Mouse (Mus musculus) liver, embryonic 13.5 days (tissue): Measurements from ENCODE around the gene Bco2. TPM values are rescaled to one million over a fixed set of nuclear protein-coding genes. Genes with fewer than 3 reads are reported as not detected.
A peak's percentile ranks its signal among the peaks of the same experiment; 100 is the strongest.

Experiments
- ATAC-seq: fragments of 200-750 bp; cut with Nextera tagmentation; 2 replicates; pipeline ENCODE4 v1.8.0; 2017; ENCODE audit warnings: low read depth, mild to moderate bottlenecking, moderate number of reproducible peaks, moderate library complexity
- DNase-seq: peaks from one replicate; pipeline ENCODE4 v3.0.0; 2022
- H3K27ac ChIP-seq: fragments of 300-500 bp; sonication (generic); 2 replicates; pipeline ENCODE4 v1.5.1; 2015; ENCODE audit warnings: moderate library complexity, mild to moderate bottlenecking, inconsistent platforms
- H3K27me3 ChIP-seq: fragments of 300-500 bp; sonication (generic); 2 replicates; pipeline ENCODE4 v1.6.1; 2015; ENCODE audit warnings: mild to moderate bottlenecking, inconsistent platforms
- H3K36me3 ChIP-seq: fragments of 300-500 bp; sonication (generic); 2 replicates; pipeline ENCODE4 v1.6.1; 2015; ENCODE audit warnings: mild to moderate bottlenecking, inconsistent platforms
- H3K4me1 ChIP-seq: fragments of 300-500 bp; sonication (generic); replicated peaks from 2 replicates; pipeline ENCODE4 v1.6.1; 2015; ENCODE audit warnings: inconsistent platforms
- H3K4me2 ChIP-seq: fragments of 300-500 bp; sonication (generic); 2 replicates; pipeline ENCODE4 v1.6.1; 2015; ENCODE audit warnings: inconsistent platforms, mild to moderate bottlenecking, moderate library complexity
- H3K4me3 ChIP-seq: fragments of 300-500 bp; sonication (generic); replicated peaks from 2 replicates; pipeline ENCODE4 v1.5.1; 2015; ENCODE audit warnings: mild to moderate bottlenecking, inconsistent platforms
- H3K9ac ChIP-seq: fragments of 300-500 bp; sonication (generic); 2 replicates; pipeline ENCODE4 v1.6.1; 2015; ENCODE audit warnings: mild to moderate bottlenecking, inconsistent platforms
- H3K9me3 ChIP-seq: fragments of 300-500 bp; sonication (generic); replicated peaks from 2 replicates; pipeline ENCODE4 v1.6.1; 2016; ENCODE audit warnings: inconsistent platforms
- WGBS: fragments of 180-500 bp; shearing (Covaris S2); methylation state at CpG from one replicate; pipeline ENCODE4 v1.1.7; 2015; ENCODE audit not compliant: insufficient replicate concordance; 5-methylcytosine and 5-hydroxymethylcytosine counted together
- polyA plus RNA-seq: library from polyadenylated mRNA; unstranded; fragments of >200 nt; fragmentation: Nextera tagmentation; extraction: Ambion mirVana; gene quantifications from 2 replicates; pipeline ENCODE4 v1.2.1, GENCODE M21; 2015

The Bco2 gene
- polyA plus RNA-seq, 1 experiment from 2014 or later = 0.24 TPM

- H3K4me2 ChIP-seq = no peak within 1 kb of the TSS
- H3K36me3 ChIP-seq = no peaks in the 10 kb centered on the region
- WGBS = 34% methylated on average over 12 of the region's 12 CpGs
- DNase-seq (no peak), ATAC-seq (no peak)
- no peak within 1 kb of the TSS for H3K4me3 ChIP-seq
- H3K9me3 ChIP-seq = no peaks in the 10 kb centered on the region
- no peak within 1 kb of the TSS for H3K9ac ChIP-seq
- H3K27me3 ChIP-seq = no peaks in the 10 kb centered on the region
- 0 out of 2 replicates have a peak, but pooled peaks cover 4% of the 10 kb centered on the region for H3K4me1 ChIP-seq
- no peak within 1 kb of the TSS for H3K27ac ChIP-seq
These were observed 514 bp downstream of the Bco2 start, which contains the start of gene Il18 for GRCm38 (mm10) chr9:50554241-50555093. Il18 (plus strand) TSS chr9:50554827.

DNA sequence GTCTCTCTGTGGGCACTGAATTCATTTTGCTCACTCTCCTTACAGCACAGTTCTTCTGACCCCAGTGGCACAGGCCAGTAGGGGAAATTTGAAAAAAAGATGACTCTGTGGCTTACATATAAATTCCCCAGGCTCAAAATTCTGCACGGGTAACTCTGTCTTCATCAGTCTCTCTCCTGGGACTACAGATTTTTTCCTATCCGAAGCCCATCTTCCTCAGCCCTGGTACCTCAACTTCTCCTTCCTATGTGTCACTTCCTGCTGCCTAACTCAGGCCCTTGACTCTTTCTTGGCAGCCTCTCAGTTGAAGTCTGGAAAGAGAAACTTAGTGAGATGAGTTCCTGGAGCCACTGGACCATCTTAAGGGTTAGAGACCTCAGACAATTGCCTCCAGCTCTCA is 1.4 kb downstream of the Bco2 start:
- Histone ChIP-seq H3K9ac (no peak overlapping the region), H3K4me2 (no peak overlapping the region), H3K9me3 (no peaks in the 10 kb centered on the region), H3K27me3 (no peaks in the 10 kb centered on the region), H3K4me3 (no peak overlapping the region), H3K36me3 (no peaks in the 10 kb centered on the region), H3K27ac (no peak overlapping the region), H3K4me1 (0 out of 2 replicates have a peak, but pooled peaks cover 4% of the 10 kb centered on the region)
- 26% methylated on average over 2 of the region's 2 CpGs for WGBS
- no peak for DNase-seq
- no peak for ATAC-seq

GRCm38 (mm10) chr9:50552206-50552605 is 2.8 kb downstream of the Bco2 start:
- Histone ChIP-seq H3K27me3 (no peaks in the 10 kb centered on the region), H3K36me3 (no peaks in the 10 kb centered on the region), H3K4me2 (no peak overlapping the region), H3K4me3 (no peak overlapping the region), H3K9me3 (no peaks in the 10 kb centered on the region), H3K27ac (no peak overlapping the region), H3K9ac (no peak overlapping the region), H3K4me1 (0 out of 2 replicates have a peak, but pooled peaks cover 4% of the 10 kb centered on the region)
- ATAC-seq = no peak
- no peak for DNase-seq
- 47% methylated on average over 5 of the region's 5 CpGs for WGBS

DNA sequence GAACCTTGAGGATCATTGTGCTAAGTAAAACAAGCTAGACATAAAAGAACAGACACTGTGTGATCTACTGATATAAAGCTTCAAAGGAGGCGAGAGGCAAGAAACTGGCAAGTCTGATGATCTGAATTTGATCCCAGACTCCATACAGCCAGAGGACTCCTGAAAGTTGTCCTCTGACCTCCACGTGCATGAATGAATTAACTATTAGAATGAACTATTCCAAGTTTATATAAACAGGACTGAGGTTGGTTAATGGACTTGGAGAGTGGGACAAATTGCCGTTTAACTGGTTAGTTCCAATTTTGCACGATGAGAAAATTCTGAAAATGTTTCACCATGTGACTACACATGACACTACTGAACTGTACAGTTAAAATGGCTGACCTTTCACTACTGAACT is 6.0 kb downstream of the Bco2 start:
- H3K4me1 ChIP-seq = no peaks in the 10 kb centered on the region
- H3K36me3 ChIP-seq = no peaks in the 10 kb centered on the region
- H3K27ac ChIP-seq = no peak overlapping the region
- no peak overlapping the region for H3K9ac ChIP-seq
- no peak for DNase-seq
- H3K9me3 ChIP-seq = no peaks in the 10 kb centered on the region
- no peak for ATAC-seq
- H3K4me2 ChIP-seq = no peak overlapping the region
- no peak overlapping the region for H3K4me3 ChIP-seq
- WGBS = 66% methylated on average over 4 of the region's 4 CpGs
- H3K27me3 ChIP-seq = no peaks in the 10 kb centered on the region

DNA sequence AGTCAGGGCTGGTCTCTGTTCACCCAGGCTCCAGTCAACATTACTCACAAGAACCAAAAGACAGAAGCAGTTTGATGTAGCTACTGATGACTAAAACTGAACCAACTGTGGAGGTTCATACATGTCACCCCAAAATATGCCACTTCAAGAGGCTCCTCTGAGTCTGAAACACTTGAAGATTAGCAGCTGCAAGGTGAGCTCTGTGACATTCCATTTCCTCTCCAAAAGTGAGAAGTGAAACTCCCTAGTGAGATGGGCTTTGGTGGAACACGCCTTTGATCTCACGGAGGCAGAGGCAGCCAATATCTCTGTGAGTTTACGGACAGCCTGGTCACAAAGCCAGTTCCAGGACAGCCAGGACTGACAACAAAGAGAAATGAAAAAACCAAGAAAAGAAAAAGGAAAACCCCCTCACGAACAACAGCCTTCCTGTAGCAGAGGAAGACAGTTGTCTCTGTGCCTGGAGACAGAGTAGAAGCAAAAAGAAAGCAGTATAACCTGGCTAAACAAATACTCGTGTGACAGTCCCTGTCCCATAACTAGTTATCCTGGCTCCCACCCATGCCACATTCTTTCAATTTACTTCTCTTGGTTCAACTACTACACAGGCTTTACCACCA is 7.0 kb downstream of the Bco2 start:
- WGBS = 29% methylated on average over 5 of the region's 5 CpGs
- Histone ChIP-seq H3K27ac (no peak overlapping the region), H3K9me3 (no peaks in the 10 kb centered on the region), H3K36me3 (no peaks in the 10 kb centered on the region), H3K4me2 (no peak overlapping the region), H3K4me3 (no peak overlapping the region), H3K27me3 (no peaks in the 10 kb centered on the region), H3K9ac (no peak overlapping the region), H3K4me1 (no peaks in the 10 kb centered on the region)
- ATAC-seq (no peak), DNase-seq (no peak)

GRCm38 (mm10) chr9:50542401-50542800 is 12.6 kb downstream of the Bco2 start:
- WGBS = 63% methylated on average over 9 of the region's 9 CpGs
- H3K27me3 ChIP-seq = no peaks in the 10 kb centered on the region
- no peaks in the 10 kb centered on the region for H3K36me3 ChIP-seq
- DNase-seq = no peak
- no peak overlapping the region for H3K4me2 ChIP-seq
- H3K9ac ChIP-seq = no peak overlapping the region
- H3K27ac ChIP-seq = no peak overlapping the region
- no peak for ATAC-seq
- H3K4me3 ChIP-seq = no peak overlapping the region
- H3K9me3 ChIP-seq = no peaks in the 10 kb centered on the region
- peaks cover 7% of the 10 kb centered on the region; the same call in 1 of the 2 replicates for H3K4me1 ChIP-seq

DNA sequence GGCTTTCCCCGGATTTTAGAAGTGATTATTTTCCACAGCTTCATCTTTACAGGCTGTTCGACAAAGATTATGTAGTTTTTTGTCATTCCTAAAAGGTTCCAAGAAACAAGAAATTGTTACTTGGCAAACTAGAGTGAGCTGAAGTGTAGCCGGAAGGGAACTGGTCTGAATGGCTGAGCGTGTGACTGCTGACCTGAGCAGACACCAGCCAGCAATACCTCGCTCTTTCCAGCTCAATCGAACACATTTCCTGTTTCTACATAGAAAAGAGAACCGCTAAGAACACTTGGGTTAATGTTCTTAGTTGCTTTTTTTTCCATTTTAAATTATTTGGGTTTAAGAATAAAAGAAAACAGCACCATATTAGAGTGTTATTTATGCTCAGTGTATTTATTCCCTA is 14.8 kb downstream of the Bco2 start:
- Histone ChIP-seq H3K36me3 (no peaks in the 10 kb centered on the region), H3K9me3 (no peaks in the 10 kb centered on the region), H3K27ac (no peak overlapping the region), H3K4me2 (no peak overlapping the region), H3K9ac (no peak overlapping the region), H3K27me3 (no peaks in the 10 kb centered on the region), H3K4me3 (no peak overlapping the region), H3K4me1 (peaks cover 7% of the 10 kb centered on the region; the same call in 1 of the 2 replicates)
- no peak for ATAC-seq
- WGBS = 32% methylated on average over 7 of the region's 7 CpGs
- DNase-seq = no peak

DNA sequence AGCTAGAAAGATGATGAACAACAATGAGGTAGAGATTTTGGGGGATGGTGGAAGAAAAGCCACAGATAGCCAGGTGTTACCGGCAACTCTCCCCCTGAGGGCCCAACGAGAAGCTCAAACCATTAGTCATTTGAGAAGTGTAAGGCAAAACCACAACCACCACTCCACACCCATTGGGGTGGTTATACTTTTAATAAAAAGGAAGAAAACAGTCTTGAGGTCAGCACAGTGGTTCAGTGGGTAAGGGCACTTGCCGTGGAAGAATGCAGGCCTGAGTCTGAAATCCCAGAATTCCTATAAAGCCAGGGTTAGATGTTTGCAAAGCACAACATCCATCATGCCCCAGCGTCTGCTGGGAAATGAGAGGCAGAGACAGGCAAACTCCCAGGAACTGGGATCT is 17.7 kb downstream of the Bco2 start:
- 31% methylated on average over 4 of the region's 4 CpGs for WGBS
- Histone ChIP-seq H3K27ac (no peak overlapping the region), H3K4me2 (no peak overlapping the region), H3K4me1 (peaks cover 13% of the 10 kb centered on the region), H3K27me3 (no peaks in the 10 kb centered on the region), H3K9me3 (no peaks in the 10 kb centered on the region), H3K36me3 (no peaks in the 10 kb centered on the region), H3K4me3 (no peak overlapping the region), H3K9ac (no peak overlapping the region)
- DNase-seq = no peak
- no peak for ATAC-seq

- no peak for ATAC-seq
- 37% methylated on average over 7 of the region's 7 CpGs for WGBS
These were observed 18.3 kb downstream of the Bco2 start for GRCm38 (mm10) chr9:50536603-50537135.

DNA sequence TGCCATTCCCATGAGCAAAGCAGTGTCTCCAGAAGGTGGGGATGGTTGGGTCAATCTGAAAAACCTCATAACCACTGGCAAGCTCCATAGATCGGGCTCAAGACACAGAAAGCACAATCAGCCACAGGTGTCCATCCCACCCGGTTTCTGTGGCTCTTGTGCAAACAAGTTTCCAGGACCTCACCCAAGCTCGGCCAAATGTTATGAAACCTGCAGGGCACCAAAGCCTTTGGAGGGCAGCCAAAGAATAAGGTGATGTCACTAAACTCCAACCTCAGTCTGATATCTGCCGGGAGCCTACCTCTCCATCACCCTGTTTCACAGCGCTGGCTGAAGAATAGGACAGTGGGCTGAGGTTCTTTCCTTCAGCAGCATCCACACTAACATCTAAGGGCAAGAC is 19.1 kb downstream of the Bco2 start:
- DNase-seq (no peak), ATAC-seq (0 out of 2 replicates have a peak, but pooled peaks have one; percentile 5)
- Histone ChIP-seq H3K9ac (no peak overlapping the region), H3K27ac (no peak overlapping the region), H3K27me3 (no peaks in the 10 kb centered on the region), H3K9me3 (no peaks in the 10 kb centered on the region), H3K4me3 (no peak overlapping the region), H3K4me2 (no peak overlapping the region), H3K36me3 (no peaks in the 10 kb centered on the region), H3K4me1 (peaks cover 13% of the 10 kb centered on the region)
- WGBS = 66% methylated on average over 5 of the region's 5 CpGs

More at GRCm38 (mm10) chr9:50536603-50537135, 18.3 kb downstream of the Bco2 start:
- Histone ChIP-seq H3K9me3 (no peaks in the 10 kb centered on the region), H3K4me1 (peaks cover 13% of the 10 kb centered on the region), H3K36me3 (no peaks in the 10 kb centered on the region), H3K27me3 (no peaks in the 10 kb centered on the region), H3K4me2 (no peak overlapping the region), H3K4me3 (no peak overlapping the region), H3K27ac (no peak overlapping the region), H3K9ac (no peak overlapping the region)
- no peak for DNase-seq

GRCm38 (mm10) chr9:50533791-50534190 is 21.2 kb downstream of the Bco2 start:
- H3K4me3 ChIP-seq = no peak overlapping the region
- H3K9ac ChIP-seq = no peak overlapping the region
- no peak overlapping the region for H3K4me2 ChIP-seq
- no peak overlapping the region for H3K27ac ChIP-seq
- no peaks in the 10 kb centered on the region for H3K9me3 ChIP-seq
- ATAC-seq (no peak), DNase-seq (no peak)
- no peaks in the 10 kb centered on the region for H3K36me3 ChIP-seq
- no peaks in the 10 kb centered on the region for H3K27me3 ChIP-seq
- peaks cover 9% of the 10 kb centered on the region for H3K4me1 ChIP-seq
- WGBS = 61% methylated on average over 3 of the region's 3 CpGs
